Mouse (Mus musculus) adrenal gland, postnatal 14 days (tissue): ENCODE data around the gene Zfp91. TPM values are rescaled to one million over a fixed set of nuclear protein-coding genes. Genes with fewer than 3 reads are reported as not detected.
A peak's percentile ranks its signal among the peaks of the same experiment; 100 is the strongest.
"Not testable (repeated sequence)": the region's sequence is repeated elsewhere in the genome, so short reads cannot be mapped to it uniquely, and the experiment has no call there.

Source experiments
- DNase-seq: peaks from one replicate; pipeline ENCODE4 v3.0.0; 2021; ENCODE audit warnings: mixed read lengths
- total RNA-seq: library from RNA; stranded (reverse); gene quantifications from 2 replicates; pipeline ENCODE4 v1.2.3, GENCODE M21; 2021

Zfp91 gene
- total RNA-seq, 1 experiment from 2014 or later: 87.0 TPM

- DNase-seq: peak; percentile 97
Observed at GRCm38 (mm10) chr19:12794056-12795044, 1.6 kb downstream of the Zfp91 start.

GRCm38 (mm10) chr19:12792374-12792773, 3.6 kb downstream of the Zfp91 start:
- DNase-seq: no peak

- no peak for DNase-seq
Observed at GRCm38 (mm10) chr19:12787721-12788120, 8.2 kb downstream of the Zfp91 start.

- DNase-seq: no peak
Observed at GRCm38 (mm10) chr19:12786803-12787395, 9.0 kb downstream of the Zfp91 start.

- DNase-seq: no peak
Observed at GRCm38 (mm10) chr19:12780437-12780836, 15.5 kb downstream of the Zfp91 start.

- peak; percentile 30 for DNase-seq
Observed at GRCm38 (mm10) chr19:12770888-12771287, 25.0 kb downstream of the Zfp91 start.

GRCm38 (mm10) chr19:12765308-12765707, 30.6 kb downstream of the Zfp91 start, which contains the start of gene Cntf:
Gene Cntf, minus strand, starts transcription at chr19:12765632.
- DNase-seq: no peak

GRCm38 (mm10) chr19:12762212-12763130, 33.5 kb downstream of the Zfp91 start:
- DNase-seq: peak; percentile 33

GRCm38 (mm10) chr19:12759656-12760055, 36.3 kb downstream of the Zfp91 start:
- peak; percentile 79 for DNase-seq

GRCm38 (mm10) chr19:12758936-12759478, 36.9 kb downstream of the Zfp91 start:
- no peak for DNase-seq

GRCm38 (mm10) chr19:12756286-12756685, 39.6 kb downstream of the Zfp91 start:
- no peak for DNase-seq

- DNase-seq: no peak
Observed at GRCm38 (mm10) chr19:12731950-12732349, 64.0 kb downstream of the Zfp91 start.

GRCm38 (mm10) chr19:12731036-12731435, 64.9 kb downstream of the Zfp91 start:
- no peak for DNase-seq

- no peak for DNase-seq
Observed at GRCm38 (mm10) chr19:12725851-12726250, 70.1 kb downstream of the Zfp91 start.

GRCm38 (mm10) chr19:12722308-12722707, 73.6 kb downstream of the Zfp91 start:
- peak; percentile 64 for DNase-seq

GRCm38 (mm10) chr19:12721596-12721995, 74.3 kb downstream of the Zfp91 start:
- DNase-seq: not testable (repeated sequence)

GRCm38 (mm10) chr19:12720919-12721318, 75.0 kb downstream of the Zfp91 start:
- DNase-seq: not testable (repeated sequence)

GRCm38 (mm10) chr19:12720463-12720862, 75.5 kb downstream of the Zfp91 start:
- no peak for DNase-seq

GRCm38 (mm10) chr19:12719189-12719588, 76.7 kb downstream of the Zfp91 start:
- DNase-seq: no peak
